ENCODE assay signal across 8 mouse cellular contexts in the genomic region with DNA sequence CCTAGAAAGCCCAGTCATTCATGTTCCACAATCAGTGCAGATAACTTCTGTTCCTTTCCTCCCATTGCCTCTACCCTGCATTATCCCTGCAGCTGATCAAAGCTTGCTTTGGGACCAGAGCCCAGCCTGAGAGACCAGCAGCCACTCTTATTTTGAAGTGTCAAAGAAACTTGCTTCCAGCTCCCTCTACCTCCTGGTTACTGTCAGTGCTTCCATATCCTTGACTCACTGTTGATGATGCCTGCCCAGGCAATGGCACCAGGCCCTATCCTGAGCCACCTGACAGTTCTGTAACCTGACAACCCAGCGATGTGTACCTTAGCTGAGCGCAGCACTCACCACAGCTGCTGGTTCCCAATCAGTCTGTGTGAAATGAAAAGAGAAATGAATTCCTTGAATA.
DNase-seq lines count a peak whose midpoint lies in the region; ATAC-seq and TF ChIP-seq lines count a peak whose summit lies in the region.

No protein-coding gene starts in this region.

- no peak overlapping the region for H3K4me2 ChIP-seq in stomach, postnatal 0 days (replicated peaks; ENCODE audit: low read depth)

- H3K4me3 ChIP-seq in stomach, postnatal 0 days (ENCODE audit: low read depth, low read length), result no peak overlapping the region

- H3K27me3 ChIP-seq in stomach, postnatal 0 days (ENCODE audit: control insufficient read depth, insufficient read depth, low read length), result no peaks in the 10 kb centered on the region

- ATAC-seq in stomach, postnatal 0 days (ENCODE audit: low FRiP score, low TSS enrichment), result no peak
- ATAC-seq in megakaryocyte-erythroid progenitor cell, adult 5-6 weeks (replicated peaks; ENCODE audit: low FRiP score, low TSS enrichment, poor library complexity, severe bottlenecking), result no peak

- intact Hi-C loops in gastrocnemius, postnatal 14 days (cut with DNase I; ENCODE audit: low total_unique reads), result no loop called here

- H3K4me1 ChIP-seq in stomach, postnatal 0 days (replicated peaks; ENCODE audit: control insufficient read depth, insufficient read depth), result no peaks in the 10 kb centered on the region

- H3K9me3 ChIP-seq in stomach, postnatal 0 days (ENCODE audit: control insufficient read depth, low read length), result no peaks in the 10 kb centered on the region

- H3K27ac ChIP-seq in stomach, postnatal 0 days (replicated peaks), result no peak overlapping the region

- H3K36me3 ChIP-seq in stomach, postnatal 0 days (ENCODE audit: control insufficient read depth, insufficient read depth, low read length), result no peaks in the 10 kb centered on the region

- no peak for TF ChIP-seq EP300 in stomach, postnatal 0 days (optimal IDR thresholded peaks at IDR 0.05)

- peak; percentile 12 for DNase-seq in gastrocnemius, postnatal 14 days
- DNase-seq in gastrocnemius, postnatal 4 days (ENCODE audit: low spot score in 2 of 2), result no peak
- peak; percentile 1 for DNase-seq in ovary, postnatal 14 days (ENCODE audit: low spot score)
- no peak for DNase-seq in ovary, adult 18-20 months (ENCODE audit: low spot score)
- DNase-seq in layer of hippocampus, postnatal 14 days (ENCODE audit: low spot score in 2 of 2), result peak; percentile 37 to 47
- DNase-seq in stomach, postnatal 0 days (ENCODE audit: low spot score), result no peak
- DNase-seq in adrenal gland, adult 18-20 months (ENCODE audit: low spot score in 2 of 2), result no peak

- WGBS in stomach, postnatal 0 days, result 51% methylated on average over 2 of the region's 2 CpGs

- peak; percentile 24; the same call in 1 of the 2 replicates for TF ChIP-seq CTCF in stomach, postnatal 0 days (IDR thresholded peaks at IDR 0.05; ENCODE audit: low read depth)

- no peak overlapping the region for H3K9ac ChIP-seq in stomach, postnatal 0 days (ENCODE audit: low read length)

Comparison
In these comparisons a context has a peak if more than half of its experiments do, and no peak if none do; other contexts are left out.
1. DNase-seq: peak in gastrocnemius, postnatal 14 days (single experiment), ovary, postnatal 14 days (single experiment) and layer of hippocampus, postnatal 14 days (2 of 2); none in gastrocnemius, postnatal 4 days (0 of 2), ovary, adult 18-20 months (single experiment), stomach, postnatal 0 days (single experiment) and adrenal gland, adult 18-20 months (0 of 2).